Mouse (Mus musculus) cerebellum, adult 9-11 months (tissue): ENCODE results near the gene Nup210l.
A peak's percentile ranks its signal among the peaks of the same experiment; 100 is the strongest.
"Not testable (repeated sequence)": the region's sequence is repeated elsewhere in the genome, so short reads cannot be mapped to it uniquely, and the experiment has no call there.

ENCODE experiments used
- DNase-seq: peaks from one replicate; pipeline ENCODE4 v3.0.0; 2022

The Nup210l gene

GRCm38 (mm10) chr3:90097928-90098327 lies 6.0 kb upstream of the Nup210l start:
- no peak for DNase-seq

- no peak for DNase-seq
Measured at GRCm38 (mm10) chr3:90101010-90101409, 2.9 kb upstream of the Nup210l start.

- no peak for DNase-seq
Measured at GRCm38 (mm10) chr3:90101673-90102072, 2.3 kb upstream of the Nup210l start.

GRCm38 (mm10) chr3:90102239-90102638 lies 1.7 kb upstream of the Nup210l start:
- no peak for DNase-seq

GRCm38 (mm10) chr3:90103176-90103575 lies 756 bp upstream of the Nup210l start:
- DNase-seq, result no peak

GRCm38 (mm10) chr3:90111706-90112105 lies 7.8 kb downstream of the Nup210l start:
- no peak for DNase-seq

- DNase-seq, result no peak
Measured at GRCm38 (mm10) chr3:90114342-90114741, 10.4 kb downstream of the Nup210l start.

GRCm38 (mm10) chr3:90115526-90115925 lies 11.6 kb downstream of the Nup210l start:
- no peak for DNase-seq

GRCm38 (mm10) chr3:90118132-90118790 lies 14.3 kb downstream of the Nup210l start:
- DNase-seq, result peak; percentile 23

- not testable (repeated sequence) for DNase-seq
Measured at GRCm38 (mm10) chr3:90122036-90122435, 18.1 kb downstream of the Nup210l start.

GRCm38 (mm10) chr3:90125710-90126109 lies 21.8 kb downstream of the Nup210l start:
- DNase-seq, result no peak

GRCm38 (mm10) chr3:90127881-90128280 lies 23.9 kb downstream of the Nup210l start:
- no peak for DNase-seq

GRCm38 (mm10) chr3:90132745-90133144 lies 28.8 kb downstream of the Nup210l start:
- no peak for DNase-seq

- no peak for DNase-seq
Measured at GRCm38 (mm10) chr3:90133331-90133730, 29.4 kb downstream of the Nup210l start.

GRCm38 (mm10) chr3:90134483-90134882 lies 30.6 kb downstream of the Nup210l start:
- no peak for DNase-seq

- no peak for DNase-seq
Measured at GRCm38 (mm10) chr3:90134993-90135392, 31.1 kb downstream of the Nup210l start.

GRCm38 (mm10) chr3:90136660-90137059 lies 32.7 kb downstream of the Nup210l start:
- DNase-seq, result no peak

GRCm38 (mm10) chr3:90137606-90138005 lies 33.7 kb downstream of the Nup210l start:
- DNase-seq, result no peak

GRCm38 (mm10) chr3:90139962-90140361 lies 36.0 kb downstream of the Nup210l start:
- no peak for DNase-seq

GRCm38 (mm10) chr3:90145461-90145860 lies 41.5 kb downstream of the Nup210l start:
- DNase-seq, result no peak

- DNase-seq, result no peak
Measured at GRCm38 (mm10) chr3:90146651-90147050, 42.7 kb downstream of the Nup210l start.

GRCm38 (mm10) chr3:90151086-90151740 lies 47.3 kb downstream of the Nup210l start:
- DNase-seq, result no peak

GRCm38 (mm10) chr3:90155996-90156395 lies 52.1 kb downstream of the Nup210l start:
- DNase-seq, result no peak

GRCm38 (mm10) chr3:90159757-90160156 lies 55.8 kb downstream of the Nup210l start:
- DNase-seq, result no peak

GRCm38 (mm10) chr3:90161541-90161940 lies 57.6 kb downstream of the Nup210l start:
- DNase-seq, result no peak
